Mouse (Mus musculus): ENCODE data around the gene Sfi1.
A peak's percentile ranks its signal among the peaks of the same experiment; 100 is the strongest.
"Not testable (repeated sequence)": the region's sequence is repeated elsewhere in the genome, so short reads cannot be mapped to it uniquely, and the experiment has no call there.

Sfi1 gene

GRCm38 (mm10) chr11:3193363-3193762 is at the start of gene Sfi1:
Gene Sfi1, minus strand, starts transcription at chr11:3193463.
- H3K36me3 ChIP-seq (ENCODE audit: control insufficient read depth, insufficient read depth, low read length, poor library complexity, severe bottlenecking), result no peaks in the 10 kb centered on the region
- no peaks in the 10 kb centered on the region for H3K27me3 ChIP-seq (ENCODE audit: control insufficient read depth, insufficient read depth, low read length, poor library complexity, severe bottlenecking)
- no peak for DNase-seq (ENCODE audit: low read depth, low spot score)

DNA sequence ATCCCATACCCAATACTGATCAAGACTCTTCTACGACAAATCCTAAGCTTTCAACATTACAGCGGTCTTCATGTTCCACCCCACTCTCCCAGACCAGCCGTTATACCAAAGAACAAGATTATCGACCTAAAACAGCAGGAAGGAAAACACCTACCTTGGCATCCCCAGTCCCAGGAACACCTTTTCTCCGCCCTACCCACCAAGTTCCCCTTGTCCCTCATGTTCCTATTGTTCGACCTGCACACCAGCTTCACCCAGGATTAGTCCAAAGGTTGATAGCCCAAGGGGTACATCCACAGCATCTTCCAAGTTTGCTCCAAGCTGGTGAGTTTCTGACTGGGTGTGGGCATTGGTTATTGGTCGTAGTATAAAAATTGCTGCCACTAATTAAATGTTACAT is 49.1 kb upstream of the Sfi1 start:
- DNase-seq (ENCODE audit: low read depth, low spot score), result no peak
- H3K27me3 ChIP-seq (ENCODE audit: control insufficient read depth, insufficient read depth, low read length, poor library complexity, severe bottlenecking), result no peaks in the 10 kb centered on the region

GRCm38 (mm10) chr11:3235277-3235676 is 42.0 kb upstream of the Sfi1 start:
- DNase-seq (ENCODE audit: low read depth, low spot score), result no peak
- peaks cover 12% of the 10 kb centered on the region for H3K36me3 ChIP-seq (ENCODE audit: control insufficient read depth, insufficient read depth, low read length, poor library complexity, severe bottlenecking)
- no peaks in the 10 kb centered on the region for H3K27me3 ChIP-seq (ENCODE audit: control insufficient read depth, insufficient read depth, low read length, poor library complexity, severe bottlenecking)

More for the DNA sequence above, 49.1 kb upstream of the Sfi1 start:
- peaks cover 21% of the 10 kb centered on the region for H3K36me3 ChIP-seq (ENCODE audit: control insufficient read depth, insufficient read depth, low read length, poor library complexity, severe bottlenecking)

GRCm38 (mm10) chr11:3233704-3234103 is 40.4 kb upstream of the Sfi1 start:
- H3K36me3 ChIP-seq (ENCODE audit: control insufficient read depth, insufficient read depth, low read length, poor library complexity, severe bottlenecking), result peaks cover 9% of the 10 kb centered on the region
- no peak for DNase-seq (ENCODE audit: low read depth, low spot score)
- no peaks in the 10 kb centered on the region for H3K27me3 ChIP-seq (ENCODE audit: control insufficient read depth, insufficient read depth, low read length, poor library complexity, severe bottlenecking)

DNA sequence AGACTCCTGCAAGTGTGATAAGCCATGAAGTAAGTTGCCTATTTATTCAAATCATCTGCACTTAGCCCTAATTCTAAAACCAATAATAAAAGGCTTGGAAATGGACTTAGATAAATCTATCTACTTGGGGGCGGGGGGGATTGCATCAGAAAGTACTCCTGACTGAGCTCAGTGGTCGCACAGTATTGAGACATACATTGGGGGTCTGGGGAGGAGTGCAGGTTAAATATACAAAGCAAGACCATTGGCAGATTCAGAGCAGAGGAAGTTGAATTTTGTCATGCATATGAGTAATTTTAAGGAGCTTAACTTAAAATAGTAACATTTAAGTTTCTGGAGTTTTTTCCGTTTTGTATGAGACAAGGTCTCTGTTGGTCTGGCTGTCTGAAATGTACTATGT is 39.0 kb upstream of the Sfi1 start:
- no peaks in the 10 kb centered on the region for H3K27me3 ChIP-seq (ENCODE audit: control insufficient read depth, insufficient read depth, low read length, poor library complexity, severe bottlenecking)
- no peak for DNase-seq (ENCODE audit: low read depth, low spot score)
- H3K36me3 ChIP-seq (ENCODE audit: control insufficient read depth, insufficient read depth, low read length, poor library complexity, severe bottlenecking), result peaks cover 13% of the 10 kb centered on the region

DNA sequence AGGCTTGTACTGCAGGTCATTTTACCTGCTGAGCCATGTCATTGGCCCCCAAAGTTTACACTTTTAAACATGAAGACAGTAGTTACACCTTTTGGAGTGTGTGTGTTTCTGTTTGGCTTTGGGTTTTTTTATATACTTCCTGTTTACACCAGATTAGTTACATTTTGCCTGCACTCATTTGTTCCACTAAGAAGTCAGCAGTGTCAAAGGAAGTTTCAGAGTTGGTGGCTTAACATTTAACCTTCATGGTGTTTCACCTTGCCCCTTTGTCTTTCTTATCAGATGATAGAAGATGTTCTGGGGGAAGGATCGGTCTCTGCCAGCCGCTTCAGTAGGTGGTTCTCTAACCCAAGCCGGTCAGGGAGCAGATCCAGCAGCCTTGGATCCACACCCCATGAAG is 33.9 kb upstream of the Sfi1 start:
- Histone ChIP-seq H3K27me3 (ENCODE audit: control insufficient read depth, insufficient read depth, low read length, poor library complexity, severe bottlenecking) (no peaks in the 10 kb centered on the region), H3K36me3 (ENCODE audit: control insufficient read depth, insufficient read depth, low read length, poor library complexity, severe bottlenecking) (peaks cover 21% of the 10 kb centered on the region)
- no peak for DNase-seq (ENCODE audit: low read depth, low spot score)

GRCm38 (mm10) chr11:3223105-3223504 is 29.8 kb upstream of the Sfi1 start:
- Histone ChIP-seq H3K27me3 (ENCODE audit: control insufficient read depth, insufficient read depth, low read length, poor library complexity, severe bottlenecking) (no peaks in the 10 kb centered on the region), H3K36me3 (ENCODE audit: control insufficient read depth, insufficient read depth, low read length, poor library complexity, severe bottlenecking) (peaks cover 29% of the 10 kb centered on the region)

DNA sequence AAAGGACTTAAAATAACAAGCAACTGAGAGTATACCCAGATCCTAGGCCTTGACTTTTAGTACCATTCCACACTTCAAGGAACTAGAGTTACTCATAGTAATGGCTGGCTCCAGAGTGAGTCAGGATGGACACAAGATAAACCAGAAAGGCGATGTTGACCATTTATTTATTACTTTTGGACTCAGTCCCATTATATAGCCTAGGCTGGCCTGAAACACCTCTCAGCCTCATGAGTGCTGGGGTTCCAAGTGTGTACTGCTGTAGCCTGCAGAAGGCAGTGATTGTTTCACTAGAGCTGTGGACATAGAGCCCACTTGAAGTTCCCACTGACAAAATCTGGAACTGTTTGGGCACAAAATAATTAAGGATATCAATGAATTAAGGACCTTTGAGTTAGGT is 19.3 kb upstream of the Sfi1 start:
- DNase-seq (ENCODE audit: low read depth, low spot score), result no peak

More at GRCm38 (mm10) chr11:3223105-3223504, 29.8 kb upstream of the Sfi1 start:
- no peak for DNase-seq (ENCODE audit: low read depth, low spot score)

DNA sequence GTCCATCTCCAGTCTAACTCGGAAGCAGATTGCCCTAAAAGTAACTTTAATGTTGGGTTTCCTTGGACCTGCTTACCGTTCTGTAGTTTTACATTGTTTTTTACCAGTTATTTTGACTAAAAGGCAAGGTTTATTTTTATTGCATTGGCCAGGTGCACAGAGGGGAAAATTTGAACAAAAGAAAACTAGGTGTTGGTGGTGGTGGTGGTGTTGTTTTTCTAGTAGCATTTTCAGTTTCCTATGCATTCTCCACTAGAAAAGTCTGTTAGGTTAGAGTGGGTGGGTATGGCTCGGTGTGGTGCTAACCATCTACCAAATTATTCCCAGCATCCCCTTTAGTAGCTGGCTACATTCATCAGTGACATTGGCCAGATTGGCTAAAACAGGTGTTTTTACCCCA is 13.5 kb upstream of the Sfi1 start:
- no peak for DNase-seq (ENCODE audit: low read depth, low spot score)

More for the DNA sequence above, 19.3 kb upstream of the Sfi1 start:
- H3K27me3 ChIP-seq (ENCODE audit: control insufficient read depth, insufficient read depth, low read length, poor library complexity, severe bottlenecking), result no peaks in the 10 kb centered on the region
- peaks cover 14% of the 10 kb centered on the region for H3K36me3 ChIP-seq (ENCODE audit: control insufficient read depth, insufficient read depth, low read length, poor library complexity, severe bottlenecking)

DNA sequence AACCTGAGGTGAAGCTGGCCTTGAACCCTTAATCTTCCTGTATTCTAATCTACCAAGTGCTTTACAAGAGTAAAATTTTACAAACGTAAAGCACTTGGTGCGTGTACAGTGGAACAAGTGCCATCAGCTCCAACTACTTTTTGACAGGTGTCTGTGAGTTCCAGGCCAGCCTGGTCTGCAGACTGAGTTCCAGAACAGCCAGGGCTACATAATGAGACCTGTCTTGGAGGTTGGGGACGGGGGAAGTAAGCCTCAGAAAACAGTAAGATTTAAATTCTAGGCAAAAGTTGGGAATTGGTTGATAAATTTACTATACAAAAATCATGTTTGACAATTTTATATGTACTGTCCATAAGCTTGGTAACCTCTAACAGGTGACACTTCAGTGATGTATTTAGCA is 11.9 kb upstream of the Sfi1 start:
- H3K36me3 ChIP-seq (ENCODE audit: control insufficient read depth, insufficient read depth, low read length, poor library complexity, severe bottlenecking), result 0 out of 2 replicates have a peak, but pooled peaks cover 2% of the 10 kb centered on the region
- DNase-seq (ENCODE audit: low read depth, low spot score), result no peak
- no peaks in the 10 kb centered on the region for H3K27me3 ChIP-seq (ENCODE audit: control insufficient read depth, insufficient read depth, low read length, poor library complexity, severe bottlenecking)

More for the DNA sequence above, 13.5 kb upstream of the Sfi1 start:
- H3K36me3 ChIP-seq (ENCODE audit: control insufficient read depth, insufficient read depth, low read length, poor library complexity, severe bottlenecking), result peaks cover 9% of the 10 kb centered on the region; the same call in 1 of the 2 replicates
- no peaks in the 10 kb centered on the region for H3K27me3 ChIP-seq (ENCODE audit: control insufficient read depth, insufficient read depth, low read length, poor library complexity, severe bottlenecking)

DNA sequence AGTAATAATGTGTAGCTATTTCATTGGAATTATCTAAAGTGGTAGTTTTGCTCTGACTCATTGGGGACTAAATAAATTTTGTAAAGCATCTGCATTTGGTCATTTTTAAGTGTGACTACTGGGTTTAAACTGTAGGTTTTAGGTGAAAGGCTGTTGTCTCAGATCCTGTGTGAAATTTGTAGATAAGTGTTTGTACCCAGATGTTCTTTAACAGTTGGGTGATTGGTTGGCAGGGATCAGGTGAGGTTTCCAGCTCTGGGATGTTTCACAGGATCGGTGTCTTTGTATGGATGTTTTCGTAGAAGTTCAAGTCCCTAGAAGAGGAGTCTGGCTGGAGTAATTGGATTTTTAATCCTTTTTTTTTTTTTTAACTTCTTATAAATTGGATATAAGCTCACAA is 10.5 kb upstream of the Sfi1 start:
- 0 out of 2 replicates have a peak, but pooled peaks cover 2% of the 10 kb centered on the region for H3K36me3 ChIP-seq (ENCODE audit: control insufficient read depth, insufficient read depth, low read length, poor library complexity, severe bottlenecking)
- no peak for DNase-seq (ENCODE audit: low read depth, low spot score)

GRCm38 (mm10) chr11:3202781-3203441 is 9.6 kb upstream of the Sfi1 start:
- Histone ChIP-seq H3K27me3 (ENCODE audit: control insufficient read depth, insufficient read depth, low read length, poor library complexity, severe bottlenecking) (no peaks in the 10 kb centered on the region), H3K36me3 (ENCODE audit: control insufficient read depth, insufficient read depth, low read length, poor library complexity, severe bottlenecking) (no peaks in the 10 kb centered on the region)
- DNase-seq (ENCODE audit: low read depth, low spot score), result peak; percentile 82

More for the DNA sequence above, 10.5 kb upstream of the Sfi1 start:
- H3K27me3 ChIP-seq (ENCODE audit: control insufficient read depth, insufficient read depth, low read length, poor library complexity, severe bottlenecking), result no peaks in the 10 kb centered on the region

DNA sequence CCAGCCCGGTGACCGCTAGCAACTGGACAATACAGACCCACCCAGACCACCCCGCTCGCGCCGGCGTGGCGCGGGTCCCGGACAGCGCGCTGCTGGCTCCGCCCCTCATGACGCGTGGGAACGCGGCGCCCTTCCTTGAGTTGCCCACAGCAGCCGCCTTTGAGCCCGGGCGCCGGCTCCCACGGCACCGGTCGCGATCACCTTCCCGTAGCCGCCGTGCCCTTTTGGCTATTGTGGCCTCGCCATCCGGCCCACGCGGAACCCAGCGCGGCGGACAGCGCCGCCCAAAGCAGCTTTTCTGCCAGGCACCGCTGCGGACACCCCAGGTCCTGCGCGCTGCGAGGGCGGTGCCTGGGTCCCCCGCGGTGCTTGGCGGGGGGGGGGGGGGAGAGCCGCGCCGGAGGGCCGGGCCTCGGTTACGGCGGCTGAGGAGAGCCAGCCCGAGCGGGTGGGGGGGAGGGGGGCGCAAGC is 9.0 kb upstream of the Sfi1 start, which contains the start of gene Eif4enif1:
Eif4enif1 (plus strand) TSS at position 162 of the 471 bp plus-strand sequence.
- Histone ChIP-seq H3K36me3 (ENCODE audit: control insufficient read depth, insufficient read depth, low read length, poor library complexity, severe bottlenecking) (no peaks in the 10 kb centered on the region), H3K27me3 (ENCODE audit: control insufficient read depth, insufficient read depth, low read length, poor library complexity, severe bottlenecking) (no peaks in the 10 kb centered on the region)
- peak; percentile 88 for DNase-seq (ENCODE audit: low read depth, low spot score)

DNA sequence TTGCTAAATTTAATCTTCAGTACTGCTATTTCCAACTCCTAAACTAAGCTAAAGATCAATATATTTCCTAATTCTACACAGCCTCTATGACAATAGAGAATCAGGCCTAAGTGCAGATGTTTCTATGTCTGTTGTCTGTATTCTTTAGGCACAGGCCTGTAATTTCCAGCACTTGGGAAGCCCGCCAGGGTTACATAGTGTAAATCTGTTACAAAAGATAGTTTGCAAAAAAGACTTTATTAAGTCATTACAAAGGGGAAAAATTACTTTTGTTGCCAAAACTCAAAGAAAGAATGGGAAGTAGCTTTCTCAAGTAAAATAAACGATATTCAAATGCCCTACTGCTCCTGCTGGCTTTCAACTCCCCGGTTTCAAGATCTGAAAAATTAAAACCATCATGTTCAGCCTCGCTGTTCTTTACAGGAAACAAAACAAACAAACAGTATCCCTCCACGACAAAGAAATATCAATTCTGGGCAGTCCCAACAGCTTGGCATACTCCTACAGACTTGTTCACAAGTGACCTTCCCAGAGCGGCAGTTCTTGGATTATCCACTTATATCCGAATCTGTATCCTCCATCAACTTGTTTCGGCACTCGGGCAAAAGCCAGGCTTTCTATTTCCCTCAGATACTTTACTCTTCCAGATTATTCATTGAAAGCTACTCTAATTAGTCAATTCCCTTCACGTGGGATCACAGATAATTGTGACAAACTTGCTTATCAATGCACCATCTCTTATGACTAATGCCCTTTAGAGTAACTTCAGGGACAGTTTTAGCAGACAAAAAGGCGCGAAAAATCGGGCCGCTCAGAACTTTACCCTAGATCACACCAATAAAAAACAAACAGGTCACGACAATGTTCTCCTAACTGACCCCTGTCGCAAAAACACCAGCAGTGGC is 8.3 kb upstream of the Sfi1 start:
- Histone ChIP-seq H3K27me3 (ENCODE audit: control insufficient read depth, insufficient read depth, low read length, poor library complexity, severe bottlenecking) (no peaks in the 10 kb centered on the region), H3K36me3 (ENCODE audit: control insufficient read depth, insufficient read depth, low read length, poor library complexity, severe bottlenecking) (no peaks in the 10 kb centered on the region)
- no peak for DNase-seq (ENCODE audit: low read depth, low spot score)

- not testable (repeated sequence) for DNase-seq (ENCODE audit: low read depth, low spot score); H3K36me3 ChIP-seq (ENCODE audit: control insufficient read depth, insufficient read depth, low read length, poor library complexity, severe bottlenecking); H3K27me3 ChIP-seq (ENCODE audit: control insufficient read depth, insufficient read depth, low read length, poor library complexity, severe bottlenecking)
Observed at GRCm38 (mm10) chr11:3200636-3201035, 7.4 kb upstream of the Sfi1 start.

Data from splenic B cell, adult 2 months (primary cell).